In genomic region chr19:49855481-49856035, GRCm38 (mm10) we compare ENCODE assay signal across 15 mouse cellular contexts.
DNase-seq lines count a peak whose midpoint lies in the region; ATAC-seq and TF ChIP-seq lines count a peak whose summit lies in the region.
"Had no signal": no experiment of that assay in that cellular context is flagged by ENCODE, and none has a peak within 500 bp of the region (broad histone marks: within the 10 kb centered on the region; RNA-seq: fewer than 3 reads in every experiment).

No protein-coding gene starts in this region.

- H3K27ac ChIP-seq in forebrain, embryonic 10.5 days = no peak overlapping the region
- H3K27ac ChIP-seq in forebrain, embryonic 13.5 days = no peak overlapping the region
- 0 out of 2 replicates have a peak overlapping the region, but pooled peaks have one; percentile 25 for H3K27ac ChIP-seq in midbrain, embryonic 15.5 days
- no peak overlapping the region for H3K27ac ChIP-seq in midbrain, embryonic 11.5 days (ENCODE audit: low read depth, low read length)
- H3K27ac ChIP-seq in embryonic facial prominence, embryonic 14.5 days (replicated peaks; ENCODE audit: low read depth, low read length) = no peak overlapping the region
- H3K27ac ChIP-seq in limb, embryonic 13.5 days = peak overlapping the region; percentile 58; the same call in 1 of the 2 replicates
- H3K27ac ChIP-seq in liver, embryonic 11.5 days (ENCODE audit: low read depth, low read length) = no peak overlapping the region
- H3K27ac ChIP-seq in gastrocnemius, adult 2 months = no peak overlapping the region
- H3K27ac ChIP-seq: liver, embryonic 14.5 days had no signal

- H3K4me3 ChIP-seq in forebrain, embryonic 10.5 days = no peak overlapping the region; the same call in 1 of the 2 replicates
- no peak overlapping the region for H3K4me3 ChIP-seq in forebrain, embryonic 13.5 days
- H3K4me3 ChIP-seq in midbrain, embryonic 15.5 days = no peak overlapping the region
- H3K4me3 ChIP-seq in midbrain, embryonic 11.5 days (ENCODE audit: low read depth, low read length) = no peak overlapping the region
- H3K4me3 ChIP-seq in embryonic facial prominence, embryonic 14.5 days (ENCODE audit: low read depth, low read length) = no peak overlapping the region
- H3K4me3 ChIP-seq in limb, embryonic 13.5 days = no peak overlapping the region
- H3K4me3 ChIP-seq in liver, embryonic 11.5 days (ENCODE audit: low read depth, low read length) = no peak overlapping the region
- H3K4me3 ChIP-seq in gastrocnemius, adult 2 months = no peak overlapping the region
- H3K4me3 ChIP-seq: erythroblast, embryonic 14.5 days had no signal

- ATAC-seq in forebrain, embryonic 13.5 days = no peak
- no peak for ATAC-seq in midbrain, embryonic 15.5 days (replicated peaks)
- no peak for ATAC-seq in midbrain, embryonic 11.5 days (ENCODE audit: low FRiP score)
- ATAC-seq in embryonic facial prominence, embryonic 14.5 days (ENCODE audit: low read depth) = peak; percentile 15; the same call in 1 of the 2 replicates
- peak; percentile 28; the same call in 1 of the 2 replicates for ATAC-seq in limb, embryonic 13.5 days (ENCODE audit: low FRiP score, low read depth)
- no peak for ATAC-seq in liver, embryonic 11.5 days (replicated peaks; ENCODE audit: low FRiP score)

- peak; percentile 39 for DNase-seq in forebrain, embryonic 10.5 days (ENCODE audit: extremely low spot score, low spot score)
- no peak for DNase-seq in midbrain, embryonic 11.5 days (ENCODE audit: low spot score, missing footprints)
- peak; percentile 62 for DNase-seq in embryonic facial prominence, embryonic 14.5 days (ENCODE audit: low spot score)
- DNase-seq in liver, embryonic 11.5 days (ENCODE audit: low spot score) = no peak
- DNase-seq in gastrocnemius, adult 2 months = no peak
- DNase-seq: cerebellum, adult 18-20 months; gastrocnemius, postnatal 25 days; kidney, adult 11 months; lung, postnatal 36 days; thymus, postnatal 25 days had no signal

- WGBS in forebrain, embryonic 10.5 days = 36% methylated on average over 9 of the region's 9 CpGs
- WGBS in forebrain, embryonic 13.5 days = 14% methylated on average over 9 of the region's 9 CpGs
- 57% methylated on average over 9 of the region's 9 CpGs for WGBS in midbrain, embryonic 15.5 days
- 66% methylated on average over 9 of the region's 9 CpGs for WGBS in midbrain, embryonic 11.5 days
- 30% methylated on average over 9 of the region's 9 CpGs for WGBS in embryonic facial prominence, embryonic 14.5 days
- 22% methylated on average over 9 of the region's 9 CpGs for WGBS in limb, embryonic 13.5 days
- 69% methylated on average over 9 of the region's 9 CpGs for WGBS in liver, embryonic 11.5 days

- no peaks in the 10 kb centered on the region for H3K36me3 ChIP-seq in forebrain, embryonic 10.5 days (replicated peaks)
- H3K36me3 ChIP-seq in forebrain, embryonic 13.5 days (ENCODE audit: poor library complexity, severe bottlenecking) = no peaks in the 10 kb centered on the region
- H3K36me3 ChIP-seq in midbrain, embryonic 15.5 days (replicated peaks) = no peaks in the 10 kb centered on the region
- no peaks in the 10 kb centered on the region for H3K36me3 ChIP-seq in midbrain, embryonic 11.5 days (ENCODE audit: control insufficient read depth, insufficient read depth, low read length)
- no peaks in the 10 kb centered on the region for H3K36me3 ChIP-seq in embryonic facial prominence, embryonic 14.5 days (ENCODE audit: control insufficient read depth, insufficient read depth, low read length)
- no peaks in the 10 kb centered on the region for H3K36me3 ChIP-seq in limb, embryonic 13.5 days
- H3K36me3 ChIP-seq in liver, embryonic 11.5 days (ENCODE audit: control insufficient read depth, insufficient read depth, low read length) = no peaks in the 10 kb centered on the region

- peaks cover 25% of the 10 kb centered on the region for H3K4me1 ChIP-seq in forebrain, embryonic 10.5 days
- H3K4me1 ChIP-seq in forebrain, embryonic 13.5 days = peaks cover 12% of the 10 kb centered on the region
- no peaks in the 10 kb centered on the region for H3K4me1 ChIP-seq in midbrain, embryonic 15.5 days
- H3K4me1 ChIP-seq in midbrain, embryonic 11.5 days (ENCODE audit: control insufficient read depth, insufficient read depth, low read length) = no peaks in the 10 kb centered on the region
- no peaks in the 10 kb centered on the region for H3K4me1 ChIP-seq in embryonic facial prominence, embryonic 14.5 days (ENCODE audit: control insufficient read depth, insufficient read depth, low read length)
- H3K4me1 ChIP-seq in limb, embryonic 13.5 days = peaks cover 10% of the 10 kb centered on the region; the same call in 1 of the 2 replicates
- H3K4me1 ChIP-seq in liver, embryonic 11.5 days (replicated peaks; ENCODE audit: control insufficient read depth, insufficient read depth, low read length) = no peaks in the 10 kb centered on the region

- no peak overlapping the region for H3K4me2 ChIP-seq in forebrain, embryonic 13.5 days
- no peak overlapping the region for H3K4me2 ChIP-seq in midbrain, embryonic 15.5 days
- H3K4me2 ChIP-seq in midbrain, embryonic 11.5 days = no peak overlapping the region
- H3K4me2 ChIP-seq in embryonic facial prominence, embryonic 14.5 days (ENCODE audit: low read depth, low read length) = no peak overlapping the region
- peak overlapping the region; percentile 38 for H3K4me2 ChIP-seq in limb, embryonic 13.5 days (replicated peaks)
- no peak overlapping the region for H3K4me2 ChIP-seq in liver, embryonic 11.5 days

- TF ChIP-seq CTCF in gastrocnemius, adult 2 months (IDR thresholded peaks at IDR 0.05) = no peak

- H3K27me3 ChIP-seq in forebrain, embryonic 10.5 days (ENCODE audit: poor library complexity, severe bottlenecking) = no peaks in the 10 kb centered on the region
- H3K27me3 ChIP-seq in forebrain, embryonic 13.5 days = no peaks in the 10 kb centered on the region
- no peaks in the 10 kb centered on the region for H3K27me3 ChIP-seq in midbrain, embryonic 15.5 days (replicated peaks)
- no peaks in the 10 kb centered on the region for H3K27me3 ChIP-seq in midbrain, embryonic 11.5 days (ENCODE audit: control insufficient read depth, insufficient read depth, low read length)
- H3K27me3 ChIP-seq in embryonic facial prominence, embryonic 14.5 days (replicated peaks; ENCODE audit: control insufficient read depth, insufficient read depth, low read length) = no peaks in the 10 kb centered on the region
- no peaks in the 10 kb centered on the region for H3K27me3 ChIP-seq in limb, embryonic 13.5 days
- no peaks in the 10 kb centered on the region for H3K27me3 ChIP-seq in liver, embryonic 11.5 days (replicated peaks; ENCODE audit: control insufficient read depth, insufficient read depth, low read length)

- no peaks in the 10 kb centered on the region for H3K9me3 ChIP-seq in forebrain, embryonic 10.5 days
- H3K9me3 ChIP-seq in forebrain, embryonic 13.5 days (replicated peaks) = no peaks in the 10 kb centered on the region
- H3K9me3 ChIP-seq in midbrain, embryonic 15.5 days = no peaks in the 10 kb centered on the region
- no peaks in the 10 kb centered on the region for H3K9me3 ChIP-seq in midbrain, embryonic 11.5 days (ENCODE audit: control insufficient read depth, low read length)
- no peaks in the 10 kb centered on the region for H3K9me3 ChIP-seq in embryonic facial prominence, embryonic 14.5 days (ENCODE audit: control insufficient read depth, low read length)
- no peaks in the 10 kb centered on the region for H3K9me3 ChIP-seq in limb, embryonic 13.5 days
- H3K9me3 ChIP-seq in liver, embryonic 11.5 days (ENCODE audit: control insufficient read depth, low read length) = no peaks in the 10 kb centered on the region

- H3K9ac ChIP-seq in forebrain, embryonic 13.5 days = no peak overlapping the region
- no peak overlapping the region for H3K9ac ChIP-seq in midbrain, embryonic 15.5 days
- H3K9ac ChIP-seq in midbrain, embryonic 11.5 days (ENCODE audit: low read length) = no peak overlapping the region
- H3K9ac ChIP-seq in embryonic facial prominence, embryonic 14.5 days (ENCODE audit: low read depth, low read length) = no peak overlapping the region
- no peak overlapping the region for H3K9ac ChIP-seq in limb, embryonic 13.5 days
- H3K9ac ChIP-seq in liver, embryonic 11.5 days (ENCODE audit: low read depth, low read length) = no peak overlapping the region
- H3K9ac ChIP-seq: liver, embryonic 14.5 days had no signal

- intact Hi-C loops in gastrocnemius, adult 2 months (cut with DNase I) = no loop called here

Comparison
In these comparisons a context has a peak if more than half of its experiments do, and no peak if none do; other contexts are left out.
1. H3K27ac ChIP-seq: peak in midbrain, embryonic 15.5 days (single experiment) and limb, embryonic 13.5 days (single experiment); none in forebrain, embryonic 10.5 days (single experiment), forebrain, embryonic 13.5 days (single experiment), midbrain, embryonic 11.5 days (single experiment), embryonic facial prominence, embryonic 14.5 days (single experiment), liver, embryonic 11.5 days (single experiment) and gastrocnemius, adult 2 months (single experiment).
2. DNase-seq: peak in forebrain, embryonic 10.5 days (single experiment) and embryonic facial prominence, embryonic 14.5 days (single experiment); none in midbrain, embryonic 11.5 days (single experiment), liver, embryonic 11.5 days (single experiment) and gastrocnemius, adult 2 months (single experiment).
3. ATAC-seq: peak in embryonic facial prominence, embryonic 14.5 days (single experiment) and limb, embryonic 13.5 days (single experiment); none in forebrain, embryonic 13.5 days (single experiment), midbrain, embryonic 15.5 days (single experiment), midbrain, embryonic 11.5 days (single experiment) and liver, embryonic 11.5 days (single experiment).